Mouse (Mus musculus) cerebellum, postnatal 25 days (tissue): ENCODE measurements around the gene Fktn.
A peak's percentile ranks its signal among the peaks of the same experiment; 100 is the strongest.
"Not testable (repeated sequence)": the region's sequence is repeated elsewhere in the genome, so short reads cannot be mapped to it uniquely, and the experiment has no call there.

Experiments used
- DNase-seq, 2 experiments: peaks; one replicate each; pipeline ENCODE4 v3.0.0; 2021; ENCODE audit warnings: mixed read lengths in 2 of 2

Gene Fktn

GRCm38 (mm10) chr4:53713704-53714050 is at the start of gene Fktn:
TSS of gene Fktn (plus strand) at chr4:53713998.
- DNase-seq: no peak

GRCm38 (mm10) chr4:53682092-53682491 is 31.7 kb upstream of the Fktn start:
- no peak for DNase-seq

- no peak for DNase-seq
Observed at GRCm38 (mm10) chr4:53688965-53689364, 24.8 kb upstream of the Fktn start.

- DNase-seq: peak; percentile 48 to 62
Observed at GRCm38 (mm10) chr4:53691418-53691817, 22.4 kb upstream of the Fktn start.

GRCm38 (mm10) chr4:53709166-53709565 is 4.6 kb upstream of the Fktn start:
- DNase-seq: not testable (repeated sequence)

- DNase-seq: no peak
Observed at GRCm38 (mm10) chr4:53710021-53710420, 3.8 kb upstream of the Fktn start.

- DNase-seq: no peak
Observed at GRCm38 (mm10) chr4:53710555-53711328, 3.1 kb upstream of the Fktn start.

- peak; percentile 95 to 96 for DNase-seq
Observed at GRCm38 (mm10) chr4:53714051-53714814, 435 bp downstream of the Fktn start.

- peak in 1 of 2 experiments; percentile 9 for DNase-seq
Observed at GRCm38 (mm10) chr4:53715977-53716376, 2.2 kb downstream of the Fktn start.

GRCm38 (mm10) chr4:53717546-53717945 is 3.7 kb downstream of the Fktn start:
- DNase-seq: no peak

GRCm38 (mm10) chr4:53718261-53718660 is 4.5 kb downstream of the Fktn start:
- DNase-seq: no peak

- DNase-seq: no peak
Observed at GRCm38 (mm10) chr4:53722506-53722905, 8.7 kb downstream of the Fktn start.

- not testable (repeated sequence) for DNase-seq
Observed at GRCm38 (mm10) chr4:53726100-53726499, 12.3 kb downstream of the Fktn start.

- no peak for DNase-seq
Observed at GRCm38 (mm10) chr4:53728121-53728520, 14.3 kb downstream of the Fktn start.

GRCm38 (mm10) chr4:53738956-53739616 is 25.3 kb downstream of the Fktn start:
- peak in 1 of 2 experiments; percentile 46 for DNase-seq

- DNase-seq: no peak
Observed at GRCm38 (mm10) chr4:53749831-53750230, 36.0 kb downstream of the Fktn start.

GRCm38 (mm10) chr4:53750391-53751120 is 36.8 kb downstream of the Fktn start:
- DNase-seq: no peak

GRCm38 (mm10) chr4:53757030-53757429 is 43.2 kb downstream of the Fktn start:
- DNase-seq: no peak

GRCm38 (mm10) chr4:53758764-53759163 is 45.0 kb downstream of the Fktn start:
- DNase-seq: no peak

GRCm38 (mm10) chr4:53759678-53760077 is 45.9 kb downstream of the Fktn start:
- DNase-seq: no peak

GRCm38 (mm10) chr4:53762501-53762900 is 48.7 kb downstream of the Fktn start:
- no peak for DNase-seq

GRCm38 (mm10) chr4:53770958-53771735 is 57.3 kb downstream of the Fktn start:
- no peak for DNase-seq
